Mouse (Mus musculus): ENCODE data around the gene Hnrnpu. TPM values are rescaled to one million over a fixed set of nuclear protein-coding genes. Genes with fewer than 3 reads are reported as not detected.

Gene Hnrnpu
- 1,067 TPM for polyA plus RNA-seq (2014; fragmentation: Illumina TruSeq; extraction: RNeasy Lipid Tissue Mini Kit (QIAGEN cat#74804); ENCODE audit: low read depth, low replicate concordance)

GRCm38 (mm10) chr1:178337551-178338317 lies at the start of gene Hnrnpu:
Gene Hnrnpu, minus strand, starts transcription at chr1:178337797.

GRCm38 (mm10) chr1:178318389-178319184 lies 19.0 kb downstream of the Hnrnpu start, which contains the start of gene Cox20:
Gene Cox20, plus strand, starts transcription at chr1:178319130.

Other genes with a start within 250 kb of the Hnrnpu start
- gene Desi2, start 150.4 kb downstream of the Hnrnpu start, polyA plus RNA-seq (2014; fragmentation: Illumina TruSeq; extraction: RNeasy Lipid Tissue Mini Kit (QIAGEN cat#74804); ENCODE audit: low read depth, low replicate concordance), result 56.4 TPM
- gene Cox20, start 18.7 kb downstream of the Hnrnpu start, polyA plus RNA-seq (2014; fragmentation: Illumina TruSeq; extraction: RNeasy Lipid Tissue Mini Kit (QIAGEN cat#74804); ENCODE audit: low read depth, low replicate concordance), result 666 TPM
- gene Efcab2, start 68.3 kb upstream of the Hnrnpu start, polyA plus RNA-seq (2014; fragmentation: Illumina TruSeq; extraction: RNeasy Lipid Tissue Mini Kit (QIAGEN cat#74804); ENCODE audit: low read depth, low replicate concordance), result 9.6 TPM
- gene Kif26b, start 191.3 kb upstream of the Hnrnpu start, polyA plus RNA-seq (2014; fragmentation: Illumina TruSeq; extraction: RNeasy Lipid Tissue Mini Kit (QIAGEN cat#74804); ENCODE audit: low read depth, low replicate concordance), result 0.28 TPM

Measured in sigmoid colon, adult 10 weeks (tissue).